Mouse (Mus musculus) midbrain, embryonic 10.5 days (tissue): ENCODE measurements around the gene Mall. TPM values are rescaled to one million over a fixed set of nuclear protein-coding genes. Genes with fewer than 3 reads are reported as not detected.

ENCODE experiments used
- DNase-seq: peaks from one replicate; pipeline ENCODE4 v3.0.0-alpha.2; 2017; ENCODE audit warnings: low spot score
- H3K27ac ChIP-seq: fragments of 300-500 bp; sonication (generic); replicated peaks from 2 replicates; pipeline ENCODE4 v1.5.1; 2016; ENCODE audit warnings: mild to moderate bottlenecking
- H3K27me3 ChIP-seq: fragments of 300-500 bp; sonication (generic); 2 replicates; pipeline ENCODE4 v1.6.1; 2016; ENCODE audit warnings: low read depth, mild to moderate bottlenecking; ENCODE audit not compliant: poor library complexity, severe bottlenecking
- H3K36me3 ChIP-seq: fragments of 300-500 bp; sonication (generic); 2 replicates; pipeline ENCODE4 v1.6.1; 2016; ENCODE audit warnings: mild to moderate bottlenecking, moderate library complexity
- H3K4me1 ChIP-seq: fragments of 300-500 bp; sonication (generic); 2 replicates; pipeline ENCODE4 v1.6.1; 2016
- H3K4me3 ChIP-seq: fragments of 300-500 bp; sonication (generic); 2 replicates; pipeline ENCODE4 v1.5.1; 2016; ENCODE audit warnings: mild to moderate bottlenecking, moderate library complexity
- H3K9me3 ChIP-seq: fragments of 300-500 bp; sonication (generic); replicated peaks from 2 replicates; pipeline ENCODE4 v1.6.1; 2016; ENCODE audit warnings: mild to moderate bottlenecking
- WGBS: fragments of 180-500 bp; shearing (Covaris S2); methylation state at CpG from one replicate; pipeline ENCODE4 v1.1.7; 2016; 5-methylcytosine and 5-hydroxymethylcytosine counted together
- polyA plus RNA-seq: library from polyadenylated mRNA; unstranded; fragments of >200 nt; fragmentation: Nextera tagmentation; extraction: Ambion mirVana; gene quantifications from 2 replicates; pipeline ENCODE4 v1.2.1, GENCODE M21; 2016

Gene Mall
- polyA plus RNA-seq, 1 experiment from 2014 or later = 0.56 TPM

DNA sequence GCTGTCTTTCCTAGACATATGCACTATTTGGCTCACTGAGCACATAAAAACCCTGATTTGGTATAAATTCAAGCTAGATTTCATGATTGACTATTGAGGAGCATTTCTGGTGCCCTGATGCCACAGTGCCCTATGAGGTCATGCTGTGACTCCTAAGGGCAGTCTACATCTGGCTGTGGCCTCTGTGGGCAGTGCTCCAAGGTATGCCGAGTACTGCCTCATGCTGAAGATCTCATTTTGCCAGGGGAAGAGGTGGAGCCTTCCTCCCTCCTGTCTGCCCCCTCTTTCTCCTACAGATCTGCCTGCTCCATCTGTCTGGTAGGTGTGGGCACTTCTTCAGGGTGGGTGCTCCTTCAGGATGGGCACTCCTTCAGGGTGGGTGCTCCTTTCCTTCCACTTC lies 19.6 kb upstream of the Mall start:
- Histone ChIP-seq H3K9me3 (no peaks in the 10 kb centered on the region), H3K4me3 (no peak overlapping the region), H3K27me3 (no peaks in the 10 kb centered on the region), H3K27ac (no peak overlapping the region), H3K36me3 (peaks cover 26% of the 10 kb centered on the region), H3K4me1 (no peaks in the 10 kb centered on the region)
- no peak for DNase-seq
- 79% methylated on average over 1 of the region's 1 CpGs for WGBS

DNA sequence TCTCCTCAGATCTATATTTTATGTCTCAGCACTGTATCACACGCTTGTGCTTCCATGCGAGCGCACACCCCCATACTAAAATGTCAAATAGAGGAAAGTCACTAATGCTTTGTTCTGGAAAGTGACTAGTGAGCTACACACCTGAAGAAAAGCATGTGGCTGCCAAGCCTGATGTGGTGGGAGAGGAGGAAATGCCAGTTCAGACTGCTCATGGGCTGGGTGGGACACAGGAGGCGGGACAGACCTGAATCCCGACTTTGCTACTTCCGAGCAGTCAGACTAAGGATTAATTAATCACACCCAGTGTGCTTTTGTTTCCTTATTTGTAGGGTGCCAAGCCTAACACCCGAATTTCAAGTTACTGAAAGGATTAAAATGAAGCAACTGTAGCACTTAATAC lies 18.6 kb upstream of the Mall start:
- WGBS = 70% methylated on average over 7 of the region's 7 CpGs
- Histone ChIP-seq H3K27me3 (no peaks in the 10 kb centered on the region), H3K36me3 (peaks cover 25% of the 10 kb centered on the region), H3K9me3 (no peaks in the 10 kb centered on the region), H3K27ac (no peak overlapping the region), H3K4me1 (no peaks in the 10 kb centered on the region), H3K4me3 (no peak overlapping the region)
- DNase-seq = no peak

DNA sequence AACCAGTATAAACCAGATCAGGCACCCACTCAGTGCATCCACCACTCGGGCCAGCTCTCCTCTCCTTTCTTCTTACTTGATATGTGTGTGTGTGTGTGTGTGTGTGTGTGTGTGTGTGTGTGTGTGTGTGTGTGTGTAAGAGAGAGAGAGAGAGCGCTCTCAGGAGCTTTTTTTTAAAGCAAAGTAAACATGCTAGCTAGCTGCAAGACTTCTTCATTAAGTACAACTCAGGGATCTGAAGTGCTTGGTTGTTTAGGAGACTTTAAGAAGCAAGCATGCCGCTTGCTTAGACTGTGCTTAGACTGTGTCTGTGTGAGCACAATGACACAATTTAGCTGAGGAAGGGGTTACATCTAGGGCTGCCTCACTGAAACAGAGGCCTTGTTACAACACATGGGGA lies 12.9 kb upstream of the Mall start:
- no peak overlapping the region for H3K27ac ChIP-seq
- H3K36me3 ChIP-seq = peaks cover 43% of the 10 kb centered on the region
- H3K27me3 ChIP-seq = no peaks in the 10 kb centered on the region
- 90% methylated on average over 3 of the region's 3 CpGs for WGBS
- no peak overlapping the region for H3K4me3 ChIP-seq
- H3K4me1 ChIP-seq = no peaks in the 10 kb centered on the region
- no peak for DNase-seq
- H3K9me3 ChIP-seq = no peaks in the 10 kb centered on the region

DNA sequence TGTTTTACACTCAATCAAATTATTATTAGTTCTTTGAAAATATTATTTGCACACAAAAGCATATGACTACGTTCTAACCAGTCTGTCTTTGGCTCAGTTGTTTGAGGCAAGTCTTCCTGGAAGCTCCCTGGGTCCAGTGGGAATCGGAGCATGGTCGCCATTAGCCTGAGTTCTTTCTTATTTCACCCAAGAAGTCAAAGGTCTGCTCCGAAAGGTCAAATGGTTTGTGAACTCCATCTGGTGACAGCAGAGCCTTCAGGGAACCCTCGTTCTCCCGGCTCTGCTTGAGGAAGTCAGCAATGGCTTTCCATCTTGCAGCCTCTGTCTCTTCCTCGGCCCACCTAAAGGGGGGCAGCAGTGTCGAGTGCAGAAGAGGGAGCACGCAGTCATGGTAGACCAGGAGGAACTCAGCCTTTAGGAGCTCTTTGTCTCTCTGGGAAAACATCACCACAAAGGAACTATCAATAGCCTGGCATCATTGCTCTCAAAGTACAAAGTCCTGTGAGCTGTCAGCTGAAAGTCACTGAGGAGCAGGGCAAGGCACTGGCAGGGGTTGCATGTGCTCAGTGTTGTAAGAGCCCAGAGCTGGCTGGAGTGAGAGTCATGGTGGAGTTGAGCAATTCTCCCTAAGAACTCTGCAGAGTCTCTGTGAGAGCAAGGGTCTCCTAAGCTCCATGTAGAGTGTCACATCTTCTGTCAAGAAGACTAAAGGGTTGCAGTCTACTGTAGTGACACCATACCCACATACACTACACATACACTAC lies 11.2 kb upstream of the Mall start:
- Histone ChIP-seq H3K4me1 (no peaks in the 10 kb centered on the region), H3K36me3 (peaks cover 43% of the 10 kb centered on the region), H3K27ac (no peak overlapping the region), H3K27me3 (no peaks in the 10 kb centered on the region), H3K4me3 (no peak overlapping the region), H3K9me3 (no peaks in the 10 kb centered on the region)
- DNase-seq = no peak
- WGBS = 80% methylated on average over 9 of the region's 9 CpGs

DNA sequence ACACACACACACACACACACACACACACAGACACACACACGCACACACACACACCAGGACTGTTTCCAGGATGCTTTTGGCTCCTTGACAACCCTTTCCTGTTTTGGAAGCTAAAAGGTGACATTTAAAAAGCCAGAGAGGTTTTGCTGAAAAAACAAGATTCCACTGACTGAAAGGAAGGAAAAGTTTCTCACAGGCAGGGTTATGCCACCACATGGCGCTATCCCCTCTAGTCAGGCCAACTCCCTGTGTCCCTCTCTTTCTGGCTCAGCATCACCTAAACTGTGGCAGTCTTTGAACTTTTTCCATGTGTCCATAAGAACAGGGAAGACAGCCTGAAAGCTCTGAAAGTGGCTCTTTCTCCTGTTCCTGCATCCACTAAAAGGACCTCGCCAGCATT lies 8.2 kb upstream of the Mall start:
- H3K4me3 ChIP-seq = no peak overlapping the region
- WGBS = 85% methylated on average over 3 of the region's 3 CpGs
- H3K4me1 ChIP-seq = no peaks in the 10 kb centered on the region
- no peaks in the 10 kb centered on the region for H3K9me3 ChIP-seq
- peaks cover 20% of the 10 kb centered on the region for H3K36me3 ChIP-seq
- H3K27ac ChIP-seq = no peak overlapping the region
- H3K27me3 ChIP-seq = no peaks in the 10 kb centered on the region
- DNase-seq = no peak

DNA sequence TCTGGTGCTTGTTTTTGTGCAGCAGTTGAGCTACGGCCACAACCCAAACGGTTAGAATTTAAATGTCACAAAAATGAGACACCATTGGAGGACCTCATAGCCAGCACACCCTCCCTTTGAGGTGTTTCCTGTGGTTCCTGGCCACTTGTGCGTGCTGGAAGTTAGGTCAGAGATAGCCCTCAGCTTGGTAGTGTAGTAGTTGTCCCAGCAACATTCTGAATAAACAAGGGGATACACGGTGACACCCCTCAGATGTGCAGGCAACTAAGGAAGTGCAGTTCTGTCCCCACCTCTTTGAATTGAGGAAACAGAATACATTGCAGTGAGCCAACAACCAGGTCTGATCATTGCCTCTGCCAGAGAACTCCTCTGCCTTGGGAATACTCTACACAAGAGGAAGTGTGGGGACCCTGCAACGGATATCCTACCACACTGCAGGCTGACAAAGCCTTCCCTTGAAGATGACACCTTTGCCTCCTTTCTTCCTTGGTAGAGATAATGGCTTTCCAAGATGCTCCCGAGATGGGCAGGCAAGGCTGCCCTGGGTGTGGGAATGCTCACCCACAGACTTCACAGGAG lies 7.0 kb upstream of the Mall start:
- WGBS = 85% methylated on average over 6 of the region's 6 CpGs
- Histone ChIP-seq H3K4me3 (no peak overlapping the region), H3K27me3 (no peaks in the 10 kb centered on the region), H3K9me3 (no peaks in the 10 kb centered on the region), H3K4me1 (no peaks in the 10 kb centered on the region), H3K27ac (no peak overlapping the region), H3K36me3 (peaks cover 11% of the 10 kb centered on the region)
- no peak for DNase-seq

DNA sequence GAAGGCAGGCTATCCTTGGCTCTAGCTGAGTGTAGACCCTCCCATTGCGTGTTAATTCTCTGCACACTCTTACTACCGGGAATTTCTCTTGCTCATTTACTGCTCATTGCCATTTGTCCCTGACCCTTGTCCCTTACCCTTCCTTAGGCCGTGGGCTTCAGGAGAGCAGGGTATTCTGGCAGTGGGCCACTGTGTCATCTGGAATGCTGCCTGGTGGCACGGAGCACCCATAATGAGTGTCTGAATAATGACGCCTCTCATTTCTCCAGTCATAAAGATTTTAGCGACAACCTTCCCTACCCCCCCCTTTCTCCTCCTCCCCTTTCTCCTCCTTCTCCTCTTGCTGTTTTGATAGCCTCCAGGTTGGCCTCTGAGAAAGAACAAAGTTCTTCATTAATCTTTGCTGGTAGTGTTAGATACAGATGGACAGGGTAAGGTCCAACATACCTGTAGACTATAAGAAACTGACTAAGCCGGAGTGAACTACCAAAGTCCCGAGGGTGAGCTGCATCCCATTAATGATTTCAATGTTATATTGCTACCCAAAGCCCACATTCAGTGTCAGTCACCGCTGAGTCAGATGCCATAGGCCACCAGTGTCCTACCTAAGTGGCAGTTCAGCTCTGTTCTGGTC lies 5.9 kb upstream of the Mall start:
- DNase-seq = no peak
- 86% methylated on average over 9 of the region's 9 CpGs for WGBS
- H3K27me3 ChIP-seq = peaks cover 8% of the 10 kb centered on the region
- H3K9me3 ChIP-seq = no peaks in the 10 kb centered on the region
- H3K27ac ChIP-seq = no peak overlapping the region
- H3K4me1 ChIP-seq = peaks cover 3% of the 10 kb centered on the region
- H3K36me3 ChIP-seq = peaks cover under 1% of the 10 kb centered on the region; the same call in 1 of the 2 replicates
- H3K4me3 ChIP-seq = no peak overlapping the region

DNA sequence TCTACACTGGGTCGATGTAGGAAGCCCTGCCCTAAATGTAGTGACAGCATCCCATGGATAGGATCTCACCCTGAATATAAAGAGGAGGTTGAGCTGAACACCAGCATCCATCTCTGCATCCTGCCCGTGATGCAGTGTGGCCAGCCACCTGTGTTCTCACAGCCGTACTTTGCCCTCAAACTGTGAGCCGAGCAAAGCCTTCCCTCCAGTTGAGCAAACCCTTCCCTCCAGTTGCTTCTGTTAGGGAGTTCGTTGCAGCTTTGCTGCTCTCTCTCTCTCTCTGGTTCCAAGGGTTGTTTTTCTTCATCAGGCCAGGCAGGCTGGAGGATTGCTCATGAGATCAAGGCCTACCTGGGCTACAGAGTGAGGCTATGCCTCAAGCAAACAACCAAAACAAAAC lies 5.2 kb upstream of the Mall start:
- no peak overlapping the region for H3K4me3 ChIP-seq
- peaks cover 10% of the 10 kb centered on the region for H3K4me1 ChIP-seq
- H3K27me3 ChIP-seq = peaks cover 15% of the 10 kb centered on the region
- no peaks in the 10 kb centered on the region for H3K9me3 ChIP-seq
- no peaks in the 10 kb centered on the region for H3K36me3 ChIP-seq
- no peak for DNase-seq
- no peak overlapping the region for H3K27ac ChIP-seq
- 81% methylated on average over 5 of the region's 5 CpGs for WGBS

DNA sequence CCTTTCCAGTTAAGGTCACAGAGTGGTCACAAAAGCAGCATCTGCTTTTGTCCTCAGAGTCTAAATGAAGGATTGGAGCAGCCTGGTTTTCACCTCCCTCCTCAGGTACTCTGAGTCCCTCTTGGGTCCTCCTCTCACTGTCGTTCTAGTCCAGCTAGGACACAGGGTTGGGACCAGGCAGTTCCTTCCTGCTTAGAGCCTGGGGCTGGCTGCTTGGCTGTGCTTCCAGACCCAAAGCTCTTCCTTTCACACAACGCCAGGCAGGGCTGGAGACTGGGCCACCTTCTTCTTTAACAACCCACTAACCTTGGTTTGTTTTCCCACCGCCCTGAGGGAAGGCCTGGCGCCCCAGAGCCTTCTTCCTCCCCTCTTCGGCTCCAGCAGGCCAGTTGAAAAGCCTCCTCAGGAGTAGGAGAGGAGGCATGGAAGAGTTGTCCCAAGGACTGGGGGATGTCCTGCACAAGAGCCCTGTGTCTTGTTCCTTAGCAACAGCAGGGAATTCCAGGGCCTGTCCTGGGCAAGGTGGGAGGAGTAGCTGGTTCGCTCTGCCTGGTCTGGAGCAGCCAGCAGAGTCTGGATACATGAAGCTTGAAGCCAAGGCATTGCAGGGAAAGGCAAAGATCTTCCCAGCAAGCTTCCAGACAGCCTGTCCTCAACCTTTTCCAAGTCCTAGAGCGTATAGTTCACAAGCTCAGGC lies 717 bp upstream of the Mall start:
- Histone ChIP-seq H3K9me3 (no peaks in the 10 kb centered on the region), H3K4me3 (no peak overlapping the region), H3K36me3 (no peaks in the 10 kb centered on the region), H3K27ac (no peak overlapping the region), H3K4me1 (peaks cover 19% of the 10 kb centered on the region), H3K27me3 (peaks cover 36% of the 10 kb centered on the region)
- peak; percentile 17 for DNase-seq
- WGBS = 38% methylated on average over 7 of the region's 7 CpGs

DNA sequence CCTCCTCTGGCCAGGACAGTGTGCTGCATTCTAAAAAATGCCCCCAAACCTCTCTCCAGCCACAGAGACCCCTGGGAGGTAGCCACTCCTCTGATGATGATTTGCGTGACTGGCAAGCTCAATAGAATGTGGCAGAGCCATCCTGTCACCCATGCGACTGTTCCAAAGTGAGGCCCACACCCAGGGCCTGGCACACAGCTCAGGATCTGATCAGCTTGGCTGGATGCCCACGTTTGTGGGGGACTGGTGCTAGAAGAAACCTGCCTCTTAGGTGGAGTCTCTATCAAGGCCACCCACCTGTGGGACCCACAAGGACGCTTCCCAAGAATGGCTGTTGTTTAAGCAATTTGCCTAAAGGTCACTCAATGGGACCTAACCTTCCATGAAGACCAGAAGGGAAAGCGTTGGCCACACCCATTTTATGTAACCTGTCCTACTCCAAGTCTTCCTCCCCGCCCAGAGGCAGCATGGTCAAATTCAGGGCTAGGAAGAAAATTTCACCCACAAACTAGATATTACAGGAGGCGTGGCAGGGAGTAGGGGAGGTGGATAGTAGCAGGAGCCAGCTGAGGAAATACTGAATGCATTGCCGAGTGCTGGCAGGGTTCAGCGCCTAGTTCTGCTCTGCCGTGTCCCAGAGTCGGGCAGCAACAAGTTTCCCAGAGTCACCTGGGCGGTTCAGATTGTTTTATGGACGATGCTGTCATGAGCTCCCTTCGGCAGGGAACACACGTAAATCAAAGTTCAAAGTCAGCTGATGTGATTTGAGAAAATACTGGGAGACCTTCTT lies 876 bp downstream of the Mall start:
- Histone ChIP-seq H3K4me3 (no peak overlapping the region), H3K36me3 (no peaks in the 10 kb centered on the region), H3K27ac (no peak overlapping the region), H3K4me1 (peaks cover 19% of the 10 kb centered on the region), H3K9me3 (no peaks in the 10 kb centered on the region), H3K27me3 (peaks cover 36% of the 10 kb centered on the region)
- 42% methylated on average over 15 of the region's 15 CpGs for WGBS
- no peak for DNase-seq

DNA sequence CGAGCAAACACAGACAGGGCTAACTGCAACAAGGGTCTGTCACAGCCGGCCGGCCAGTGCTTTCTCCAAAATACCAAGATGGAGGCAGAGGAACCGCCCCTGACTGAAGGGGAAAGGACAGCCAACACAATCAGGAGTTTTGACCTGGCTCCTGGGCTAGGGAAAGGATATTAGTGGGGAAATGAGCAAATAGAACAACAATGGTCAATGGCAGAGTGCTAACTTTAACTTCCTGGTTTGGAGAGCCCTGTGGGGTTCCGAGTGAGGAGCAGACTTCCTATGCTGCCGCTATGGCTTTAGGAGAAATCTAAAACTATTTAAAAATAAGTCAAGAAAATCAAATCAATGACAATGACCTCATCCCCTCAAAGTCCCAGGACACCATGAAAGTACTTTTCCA lies 1.6 kb downstream of the Mall start:
- Histone ChIP-seq H3K4me3 (no peak overlapping the region), H3K27ac (no peak overlapping the region), H3K36me3 (no peaks in the 10 kb centered on the region), H3K9me3 (no peaks in the 10 kb centered on the region), H3K27me3 (peaks cover 36% of the 10 kb centered on the region), H3K4me1 (peaks cover 19% of the 10 kb centered on the region)
- no peak for DNase-seq
- WGBS = 78% methylated on average over 6 of the region's 6 CpGs

DNA sequence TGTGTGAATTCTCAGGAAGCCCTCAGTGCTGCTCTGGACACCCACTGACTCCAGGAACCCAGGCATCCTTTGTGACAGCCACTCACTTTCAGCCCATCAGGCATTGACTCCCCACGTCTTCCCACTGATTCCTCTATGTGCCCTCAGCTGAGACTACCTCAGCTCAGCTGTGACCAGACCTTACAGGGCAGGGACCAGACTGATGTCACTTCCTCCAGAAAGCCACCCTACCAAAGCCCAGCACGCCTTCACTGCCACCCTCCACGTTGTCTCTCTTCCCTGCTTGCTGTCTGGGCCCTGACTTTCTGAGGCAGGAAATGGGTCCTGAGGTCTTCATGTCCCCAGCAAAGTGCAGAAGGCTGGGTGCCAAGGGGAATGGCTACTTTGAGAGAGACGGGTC lies 6.5 kb downstream of the Mall start:
- no peak overlapping the region for H3K27ac ChIP-seq
- 74% methylated on average over 4 of the region's 4 CpGs for WGBS
- 0 out of 2 replicates have a peak, but pooled peaks cover 4% of the 10 kb centered on the region for H3K27me3 ChIP-seq
- no peak for DNase-seq
- no peak overlapping the region for H3K4me3 ChIP-seq
- no peaks in the 10 kb centered on the region for H3K9me3 ChIP-seq
- peaks cover 15% of the 10 kb centered on the region for H3K4me1 ChIP-seq
- H3K36me3 ChIP-seq = no peaks in the 10 kb centered on the region
